Mouse (Mus musculus): Measurements from ENCODE around the gene Rcl1. TPM values are rescaled to one million over a fixed set of nuclear protein-coding genes. Genes with fewer than 3 reads are reported as not detected.

Gene Rcl1
- polyA plus RNA-seq, 1 experiment from 2014 or later, result 5.0 TPM

DNA sequence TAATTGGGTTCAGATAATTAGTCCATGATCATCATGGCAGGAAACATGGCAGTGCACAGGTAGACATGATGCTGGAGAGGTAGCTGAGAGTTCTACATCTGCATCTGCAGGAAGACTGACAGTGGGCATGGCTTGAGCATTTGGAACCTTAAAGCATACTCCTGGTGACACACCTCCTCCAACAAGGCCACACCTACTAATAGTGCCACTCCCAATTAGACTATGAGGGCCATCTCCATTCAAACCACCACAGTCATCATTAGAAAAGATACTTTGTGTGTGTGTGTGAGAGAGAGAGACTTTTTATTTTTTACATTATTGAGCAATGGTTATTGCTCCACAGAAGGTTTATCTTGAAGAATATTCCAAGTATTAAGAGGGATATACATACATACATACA is 9.0 kb upstream of the Rcl1 start:
- Histone ChIP-seq H3K4me3 (ENCODE audit: inconsistent target) (no peak overlapping the region), H3K27ac (no peak overlapping the region), H3K79me2 (ENCODE audit: inconsistent target) (no peaks in the 10 kb centered on the region), H3K36me3 (ENCODE audit: inconsistent target) (no peaks in the 10 kb centered on the region)

DNA sequence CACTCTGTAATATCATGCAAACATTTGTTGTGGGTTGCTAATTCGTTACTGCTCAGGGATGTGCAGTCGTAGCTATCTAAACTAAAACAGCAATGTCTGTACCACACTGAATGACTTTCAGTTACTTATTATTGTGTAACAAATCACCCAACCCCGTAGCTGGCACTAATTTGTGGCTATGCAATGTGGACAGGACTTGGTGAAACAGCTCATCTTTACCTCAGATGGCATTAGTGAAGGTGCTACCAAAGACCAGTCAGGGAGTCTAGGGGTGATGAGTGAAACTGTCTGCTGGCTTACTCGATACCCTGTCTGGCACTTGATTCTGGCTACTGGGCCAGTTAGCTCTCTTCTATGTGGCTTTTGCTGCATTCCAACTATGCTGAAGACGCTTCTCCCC is 2.1 kb upstream of the Rcl1 start:
- 64% methylated on average over 5 of the region's 5 CpGs for WGBS (ENCODE audit: missing documents)
- Histone ChIP-seq H3K36me3 (ENCODE audit: inconsistent target) (no peaks in the 10 kb centered on the region), H3K27ac (no peak overlapping the region), H3K79me2 (ENCODE audit: inconsistent target) (peaks cover 12% of the 10 kb centered on the region; the same call in 1 of the 2 replicates), H3K4me3 (ENCODE audit: inconsistent target) (no peak overlapping the region)

DNA sequence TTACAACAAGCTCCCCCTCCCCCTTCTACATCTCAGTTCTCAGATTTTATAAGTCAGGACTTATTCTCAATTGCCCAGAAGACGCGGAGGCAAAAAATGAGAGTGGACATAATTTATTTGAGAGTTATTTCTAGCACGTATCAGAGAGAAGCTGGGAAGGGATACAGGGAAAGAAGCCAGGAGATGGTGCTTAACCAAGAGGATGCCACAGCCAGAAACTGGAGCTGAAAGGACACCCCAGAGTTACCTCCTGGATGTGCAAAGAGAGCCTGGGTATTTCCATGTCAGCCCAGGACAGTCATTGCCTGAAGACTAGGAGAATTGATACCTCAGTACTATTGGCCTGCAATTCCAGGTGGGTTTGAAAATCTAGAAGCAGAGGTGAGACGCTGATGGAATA is 1.6 kb upstream of the Rcl1 start:
- Histone ChIP-seq H3K4me3 (ENCODE audit: inconsistent target) (no peak overlapping the region), H3K36me3 (ENCODE audit: inconsistent target) (no peaks in the 10 kb centered on the region), H3K79me2 (ENCODE audit: inconsistent target) (peaks cover 12% of the 10 kb centered on the region; the same call in 1 of the 2 replicates), H3K27ac (no peak overlapping the region)
- WGBS (ENCODE audit: missing documents), result 96% methylated on average over 4 of the region's 4 CpGs

DNA sequence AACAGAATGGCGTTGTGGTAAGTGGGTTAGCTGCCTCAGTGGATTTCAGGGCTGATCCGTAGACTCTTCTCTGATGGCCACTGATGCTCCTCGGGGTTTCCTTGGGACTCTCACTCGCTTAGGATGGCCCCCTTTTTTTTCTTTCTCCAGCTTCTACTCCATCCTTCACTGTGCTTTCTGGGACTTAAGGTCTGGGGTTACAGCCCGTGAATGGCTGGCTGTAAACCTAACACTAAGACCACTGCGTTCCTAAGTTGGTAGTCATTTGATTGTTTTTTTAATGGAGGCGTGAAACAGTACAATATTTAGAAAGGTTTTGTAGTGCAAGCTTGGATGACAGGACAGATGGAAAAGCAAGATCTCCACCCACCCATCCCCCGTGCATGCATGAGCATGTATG is 914 bp upstream of the Rcl1 start:
- H3K79me2 ChIP-seq (ENCODE audit: inconsistent target), result peaks cover 12% of the 10 kb centered on the region; the same call in 1 of the 2 replicates
- H3K4me3 ChIP-seq (ENCODE audit: inconsistent target), result peak overlapping the region; percentile 56; the same call in 1 of the 2 replicates
- no peaks in the 10 kb centered on the region for H3K36me3 ChIP-seq (ENCODE audit: inconsistent target)
- H3K27ac ChIP-seq, result no peak overlapping the region
- 47% methylated on average over 8 of the region's 8 CpGs for WGBS (ENCODE audit: missing documents)

DNA sequence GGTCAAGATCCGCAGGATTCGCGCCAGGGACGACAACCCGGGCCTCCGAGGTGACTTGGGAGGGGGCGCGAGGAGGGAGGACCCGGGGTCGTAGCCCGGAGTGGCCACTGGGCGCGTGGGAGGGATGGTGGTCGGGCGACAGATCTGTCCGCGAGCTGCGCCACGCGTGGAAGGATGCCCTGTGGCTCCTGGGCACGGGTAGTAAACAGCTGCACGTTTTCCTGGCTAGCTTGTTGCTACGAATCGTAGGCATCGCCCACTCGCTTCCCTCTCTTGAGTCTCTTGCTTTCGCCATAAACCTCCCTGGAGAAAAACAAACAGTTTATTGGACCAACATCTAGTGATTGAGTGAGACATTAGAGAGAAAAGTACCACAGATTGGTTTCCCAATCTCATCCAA is 416 bp downstream of the Rcl1 start:
- H3K36me3 ChIP-seq (ENCODE audit: inconsistent target), result no peaks in the 10 kb centered on the region
- peak overlapping the region; percentile 56 for H3K4me3 ChIP-seq (ENCODE audit: inconsistent target)
- peaks cover 12% of the 10 kb centered on the region; the same call in 1 of the 2 replicates for H3K79me2 ChIP-seq (ENCODE audit: inconsistent target)
- no peak overlapping the region for H3K27ac ChIP-seq
- 1% methylated on average over 27 of the region's 27 CpGs for WGBS (ENCODE audit: missing documents)

DNA sequence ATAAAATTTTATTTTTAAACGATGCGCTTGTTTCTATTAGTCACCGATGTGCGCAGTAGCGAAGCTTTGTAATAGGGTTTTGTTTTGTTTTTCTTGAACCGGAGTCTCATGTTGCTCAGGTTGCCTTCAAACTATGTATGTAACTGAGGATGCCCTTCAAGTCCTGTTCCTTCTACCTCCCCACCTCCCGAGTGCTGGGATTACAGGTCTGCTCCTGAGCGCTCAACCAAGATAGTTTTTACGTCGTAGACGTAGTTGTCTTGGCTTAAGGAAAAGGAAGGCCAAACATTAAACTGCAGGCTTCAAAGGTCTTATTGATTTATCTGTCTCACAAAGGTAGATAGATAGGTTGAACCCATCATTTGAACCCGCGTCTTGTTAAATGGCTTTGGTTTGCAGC is 923 bp downstream of the Rcl1 start:
- Histone ChIP-seq H3K36me3 (ENCODE audit: inconsistent target) (no peaks in the 10 kb centered on the region), H3K79me2 (ENCODE audit: inconsistent target) (peaks cover 12% of the 10 kb centered on the region; the same call in 1 of the 2 replicates), H3K4me3 (ENCODE audit: inconsistent target) (peak overlapping the region; percentile 56), H3K27ac (no peak overlapping the region)
- WGBS (ENCODE audit: missing documents), result 27% methylated on average over 13 of the region's 13 CpGs

DNA sequence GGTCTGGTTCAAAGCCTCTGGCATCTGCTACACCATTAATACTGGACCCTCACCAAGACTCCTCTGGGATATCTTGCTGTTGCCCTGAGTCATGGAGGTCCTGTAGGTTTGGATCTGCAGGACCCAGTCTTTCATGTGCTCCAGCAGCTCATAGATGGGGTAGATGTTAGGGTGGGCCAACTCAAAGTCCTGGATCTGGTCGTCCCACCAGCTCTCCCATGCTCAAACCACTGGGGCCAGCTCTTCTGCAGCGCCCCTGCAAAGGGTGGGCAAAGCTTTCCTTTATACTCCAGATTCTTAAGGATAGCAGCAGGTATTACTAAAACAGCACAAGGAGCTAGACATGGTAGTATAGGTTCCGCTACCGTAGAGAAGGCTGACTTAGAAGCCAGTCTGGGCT is 4.6 kb downstream of the Rcl1 start:
- Histone ChIP-seq H3K27ac (no peak overlapping the region), H3K79me2 (ENCODE audit: inconsistent target) (peaks cover 12% of the 10 kb centered on the region; the same call in 1 of the 2 replicates), H3K36me3 (ENCODE audit: inconsistent target) (no peaks in the 10 kb centered on the region), H3K4me3 (ENCODE audit: inconsistent target) (no peak overlapping the region)
- 96% methylated on average over 4 of the region's 4 CpGs for WGBS (ENCODE audit: missing documents)

DNA sequence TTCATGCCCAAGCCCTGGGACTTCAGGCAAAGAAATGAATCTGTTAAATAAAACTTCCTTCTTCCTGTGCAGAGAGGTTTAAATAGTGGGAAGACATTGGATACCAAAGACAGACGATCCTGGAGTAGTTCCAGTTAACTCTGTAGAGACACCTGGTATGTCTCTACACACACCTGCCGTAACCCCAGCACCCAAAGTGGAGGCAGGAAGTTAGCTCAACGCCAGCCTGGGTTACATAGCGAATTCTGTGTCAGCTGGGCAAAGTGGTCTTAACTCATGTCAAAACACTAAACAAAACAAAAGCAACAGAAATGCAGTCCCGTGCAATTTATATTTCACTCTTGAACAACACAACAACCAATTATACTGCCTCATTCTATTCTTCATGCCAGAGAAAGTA is 5.1 kb downstream of the Rcl1 start:
- 93% methylated on average over 5 of the region's 5 CpGs for WGBS (ENCODE audit: missing documents)
- H3K4me3 ChIP-seq (ENCODE audit: inconsistent target), result no peak overlapping the region
- H3K27ac ChIP-seq, result no peak overlapping the region
- H3K79me2 ChIP-seq (ENCODE audit: inconsistent target), result peaks cover 12% of the 10 kb centered on the region; the same call in 1 of the 2 replicates
- H3K36me3 ChIP-seq (ENCODE audit: inconsistent target), result no peaks in the 10 kb centered on the region

DNA sequence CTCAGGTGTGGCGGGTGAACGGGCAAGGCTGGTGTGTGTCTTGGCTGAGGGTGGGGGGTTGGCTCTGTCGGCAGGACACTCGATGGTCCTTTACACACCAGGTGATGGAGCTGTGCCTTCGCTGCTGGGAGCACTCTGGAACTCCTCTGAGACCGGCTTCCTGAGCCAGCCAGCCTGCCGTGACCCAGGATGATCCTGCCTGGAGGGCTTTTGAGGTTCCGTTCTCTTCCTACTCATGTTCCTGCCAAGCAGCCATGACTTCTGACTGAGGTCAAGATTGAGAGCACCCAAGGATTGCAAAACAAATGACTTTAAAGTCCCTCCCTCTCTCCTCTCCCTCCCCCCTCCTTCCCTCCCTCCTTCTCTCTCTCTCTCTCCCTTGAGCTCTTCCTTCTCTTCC is 11.5 kb downstream of the Rcl1 start:
- Histone ChIP-seq H3K27ac (no peak overlapping the region), H3K79me2 (ENCODE audit: inconsistent target) (no peaks in the 10 kb centered on the region; the same call in 1 of the 2 replicates), H3K36me3 (ENCODE audit: inconsistent target) (no peaks in the 10 kb centered on the region), H3K4me3 (ENCODE audit: inconsistent target) (no peak overlapping the region)
- WGBS (ENCODE audit: missing documents), result 88% methylated on average over 7 of the region's 8 CpGs

DNA sequence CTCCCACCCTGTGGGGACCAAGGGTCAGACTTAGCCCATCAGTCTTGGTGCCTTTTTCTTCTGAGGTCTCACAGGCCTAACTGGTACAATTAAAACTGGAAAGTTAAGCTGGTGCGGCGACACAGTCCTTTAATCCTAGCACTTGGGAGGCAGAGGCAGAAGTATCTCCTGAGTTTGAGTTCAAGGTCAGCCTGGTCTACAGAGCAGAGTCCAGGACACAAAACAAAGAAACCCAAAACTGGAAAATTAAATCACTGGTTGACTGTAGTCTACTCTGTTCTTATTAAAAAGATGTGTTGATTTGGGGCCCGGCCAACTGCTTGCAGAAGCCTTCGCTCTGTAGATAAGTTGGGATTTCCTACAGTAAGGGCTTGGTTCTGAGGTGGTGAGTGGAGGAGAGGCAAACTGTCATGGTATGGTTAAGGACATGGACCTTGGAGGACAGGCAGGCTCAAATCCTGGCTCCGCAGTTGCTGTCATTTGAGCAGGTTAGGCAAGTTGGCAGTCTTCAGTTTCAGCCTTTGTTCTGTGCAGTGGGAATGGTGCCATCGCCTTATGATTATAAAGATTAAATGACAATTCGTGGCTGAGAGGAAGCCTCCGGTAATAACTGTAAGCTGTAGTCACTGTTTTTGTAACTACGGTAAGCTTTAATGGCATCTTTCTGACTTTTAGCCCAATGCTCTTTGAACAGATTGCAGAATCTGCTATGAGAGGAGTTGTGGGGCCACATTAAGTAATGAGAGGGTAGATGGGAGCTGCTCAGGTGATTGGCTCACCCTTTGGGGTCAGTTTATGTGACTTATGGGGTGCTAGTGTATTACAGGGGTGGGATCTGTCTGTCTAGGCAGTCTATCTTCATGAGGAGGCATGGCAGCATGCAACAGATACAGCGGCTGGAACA is 12.8 kb downstream of the Rcl1 start:
- no peak overlapping the region for H3K4me3 ChIP-seq (ENCODE audit: inconsistent target)
- H3K27ac ChIP-seq, result no peak overlapping the region
- no peaks in the 10 kb centered on the region; the same call in 1 of the 2 replicates for H3K79me2 ChIP-seq (ENCODE audit: inconsistent target)
- H3K36me3 ChIP-seq (ENCODE audit: inconsistent target), result no peaks in the 10 kb centered on the region
- 95% methylated on average over 10 of the region's 10 CpGs for WGBS (ENCODE audit: missing documents)

DNA sequence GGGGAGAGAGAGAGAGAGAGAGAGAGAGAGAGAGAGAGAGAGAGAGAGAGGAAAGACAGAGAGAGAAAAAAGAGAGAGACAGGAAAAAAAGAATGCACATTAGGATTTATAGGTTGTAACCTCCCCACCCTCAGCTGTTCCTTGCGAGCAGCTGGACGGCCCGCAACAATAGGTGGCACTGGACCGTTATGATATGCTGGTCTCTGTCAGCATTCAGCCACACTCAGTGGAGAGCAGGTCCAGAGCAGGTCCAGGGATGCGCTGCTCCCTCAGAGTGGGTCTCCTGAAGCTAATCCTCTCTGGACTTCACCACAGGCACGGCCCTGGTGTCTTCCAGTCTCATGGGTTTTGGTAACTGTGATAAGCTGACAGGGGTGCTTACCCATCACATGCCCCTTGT is 15.6 kb downstream of the Rcl1 start:
- no peak overlapping the region for H3K27ac ChIP-seq
- no peak overlapping the region for H3K4me3 ChIP-seq (ENCODE audit: inconsistent target)
- no peaks in the 10 kb centered on the region for H3K79me2 ChIP-seq (ENCODE audit: inconsistent target)
- H3K36me3 ChIP-seq (ENCODE audit: inconsistent target), result no peaks in the 10 kb centered on the region
- WGBS (ENCODE audit: missing documents), result 90% methylated on average over 6 of the region's 6 CpGs

DNA sequence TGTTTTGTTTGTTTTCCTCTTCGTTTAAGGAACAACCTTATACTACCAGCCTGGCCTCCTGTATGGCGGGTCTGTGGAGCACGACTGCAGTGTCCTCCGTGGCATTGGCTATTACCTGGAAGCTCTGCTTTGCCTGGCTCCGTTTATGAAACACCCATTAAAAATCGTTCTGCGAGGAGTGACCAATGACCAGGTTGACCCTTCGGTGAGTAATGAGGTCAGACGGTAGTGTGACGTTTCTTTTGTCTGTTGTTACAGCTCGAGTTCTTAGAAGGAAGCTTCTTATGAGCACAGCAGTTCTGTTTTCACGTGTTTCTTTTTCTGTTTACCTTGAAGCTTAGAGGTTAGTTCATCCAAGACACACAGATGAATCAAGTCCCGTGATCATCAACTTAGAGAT is 17.0 kb downstream of the Rcl1 start:
- Histone ChIP-seq H3K27ac (no peak overlapping the region), H3K4me3 (ENCODE audit: inconsistent target) (no peak overlapping the region), H3K36me3 (ENCODE audit: inconsistent target) (no peaks in the 10 kb centered on the region), H3K79me2 (ENCODE audit: inconsistent target) (no peaks in the 10 kb centered on the region)
- whole genome bisulfite sequencing (ENCODE audit: missing documents), result 97% methylated on average over 13 of the region's 13 CpGs

DNA sequence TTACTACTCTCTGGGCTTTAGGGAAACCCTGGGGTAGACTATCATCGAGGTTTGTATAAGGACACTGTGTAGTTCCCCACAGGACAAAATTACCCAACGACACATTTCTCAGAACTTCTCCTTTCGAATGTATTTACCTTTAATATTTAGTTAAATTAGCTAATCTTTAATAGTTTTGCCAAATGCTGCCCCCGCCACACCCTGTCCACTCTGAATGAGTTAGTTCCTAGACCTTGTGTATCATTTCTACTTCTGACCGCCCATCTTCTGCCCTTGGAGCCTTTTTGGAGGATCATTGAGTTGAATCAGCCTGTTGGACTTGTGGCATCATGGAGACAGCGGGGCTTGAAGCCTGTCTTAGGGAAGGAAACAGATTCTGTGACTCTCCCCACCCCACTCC is 19.1 kb downstream of the Rcl1 start:
- H3K79me2 ChIP-seq (ENCODE audit: inconsistent target), result no peaks in the 10 kb centered on the region
- no peak overlapping the region for H3K4me3 ChIP-seq (ENCODE audit: inconsistent target)
- no peak overlapping the region for H3K27ac ChIP-seq
- 68% methylated on average over 6 of the region's 6 CpGs for WGBS (ENCODE audit: missing documents)
- H3K36me3 ChIP-seq (ENCODE audit: inconsistent target), result no peaks in the 10 kb centered on the region

DNA sequence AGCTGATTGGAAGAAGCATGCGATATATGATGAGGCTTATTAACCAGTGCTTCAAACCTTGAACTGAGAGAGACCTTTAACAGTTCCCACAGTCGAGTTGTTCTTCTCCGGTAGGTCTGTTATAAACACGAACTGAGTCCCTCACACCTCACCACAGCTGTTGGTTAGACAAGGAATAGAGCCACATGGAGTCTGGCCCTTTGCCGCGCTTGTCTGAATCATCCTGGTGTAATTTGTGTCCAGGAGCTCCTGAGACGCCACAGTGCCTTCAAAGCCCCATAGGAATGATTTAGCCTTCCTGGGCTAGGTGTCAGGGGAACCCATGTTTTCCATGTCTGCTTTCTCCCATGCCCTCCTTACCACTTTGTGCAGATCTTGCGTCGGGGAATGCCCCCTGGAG is 20.2 kb downstream of the Rcl1 start:
- WGBS (ENCODE audit: missing documents), result 93% methylated on average over 9 of the region's 9 CpGs
- no peaks in the 10 kb centered on the region for H3K79me2 ChIP-seq (ENCODE audit: inconsistent target)
- H3K4me3 ChIP-seq (ENCODE audit: inconsistent target), result no peak overlapping the region
- H3K36me3 ChIP-seq (ENCODE audit: inconsistent target), result no peaks in the 10 kb centered on the region
- no peak overlapping the region for H3K27ac ChIP-seq

DNA sequence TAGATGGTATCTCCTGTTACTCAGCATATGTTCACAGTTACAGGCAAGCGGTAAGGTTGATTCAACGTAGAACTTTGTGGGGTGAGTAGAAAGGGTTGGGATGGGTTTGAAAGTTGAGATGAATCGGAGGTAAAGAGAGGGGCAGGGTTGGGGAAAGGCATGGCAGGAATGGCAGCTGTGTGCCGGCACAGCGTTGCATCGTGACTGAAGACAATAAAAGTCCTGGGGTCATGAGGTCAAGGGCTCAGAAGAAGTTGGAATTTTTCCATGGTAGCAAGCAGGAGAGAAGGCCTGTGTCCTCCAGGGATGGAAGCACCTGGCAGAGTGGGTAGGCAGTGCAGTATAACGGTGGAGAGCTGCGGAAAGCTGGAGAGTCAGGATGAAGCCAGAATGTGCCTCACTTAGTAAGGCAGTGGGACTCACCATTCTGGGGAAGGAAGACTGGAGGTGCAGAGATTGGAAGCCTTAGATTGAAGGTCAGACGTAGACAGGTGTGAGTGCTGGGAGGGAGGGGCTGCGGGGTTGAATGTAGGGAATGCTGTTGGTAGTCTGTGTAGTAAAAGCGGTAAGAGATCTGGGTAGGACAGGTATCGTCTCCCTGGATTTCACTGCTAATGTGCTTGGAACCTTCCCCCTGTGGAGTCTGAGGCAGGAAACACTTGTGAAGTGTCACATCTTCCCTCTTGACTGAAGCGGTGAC is 23.9 kb downstream of the Rcl1 start:
- 97% methylated on average over 13 of the region's 13 CpGs for WGBS (ENCODE audit: missing documents)
- Histone ChIP-seq H3K79me2 (ENCODE audit: inconsistent target) (no peaks in the 10 kb centered on the region), H3K27ac (no peak overlapping the region), H3K4me3 (ENCODE audit: inconsistent target) (no peak overlapping the region), H3K36me3 (ENCODE audit: inconsistent target) (no peaks in the 10 kb centered on the region)
